Mouse (Mus musculus) CH12.LX (cell line): ENCODE data around the gene Tigd2.

Experiments used
- CTCF ChIP-seq, 2 experiments: IDR thresholded peaks in 1 of 2; conservative IDR thresholded peaks in 1 of 2; 2 replicates each; pipeline ENCODE4 v1.5.1; 2011 to 2012; ENCODE audit warnings: low read depth in 2 of 2, low read length in 2 of 2, improper control_type of control experiment in 1 of 2, inconsistent platforms in 1 of 2, mild to moderate bottlenecking in 1 of 2, moderate library complexity in 1 of 2
- EP300 ChIP-seq: IDR thresholded peaks from 2 replicates; pipeline ENCODE4 v1.6.1; 2011; ENCODE audit warnings: low read length, improper control_type of control experiment
- GABPA ChIP-seq: IDR thresholded peaks from 2 replicates; pipeline ENCODE4 v1.6.1; 2012; ENCODE audit warnings: low read depth, low read length, improper control_type of control experiment, inconsistent platforms; ENCODE audit not compliant: insufficient replicate concordance
- JUND ChIP-seq: conservative IDR thresholded peaks from 2 replicates; pipeline ENCODE4 v1.6.1; 2011; ENCODE audit warnings: low read depth, low read length, improper control_type of control experiment
- MAFK ChIP-seq: IDR thresholded peaks from 2 replicates; pipeline ENCODE4 v1.6.1; 2011; ENCODE audit warnings: low read length, improper control_type of control experiment; ENCODE audit not compliant: insufficient replicate concordance
- MEF2A ChIP-seq: IDR thresholded peaks from 2 replicates; pipeline ENCODE4 v1.6.1; 2014; ENCODE audit warnings: low read depth, mild to moderate bottlenecking, inconsistent platforms, low read length, improper control_type of control experiment, borderline replicate concordance
- NRF1 ChIP-seq: IDR thresholded peaks from 2 replicates; pipeline ENCODE4 v1.6.1; 2014; ENCODE audit warnings: low read depth, mild to moderate bottlenecking, inconsistent platforms, low read length, improper control_type of control experiment, moderate library complexity
- POLR2A ChIP-seq: IDR thresholded peaks from 2 replicates; pipeline ENCODE4 v1.6.1; 2011; ENCODE audit warnings: low read depth, mild to moderate bottlenecking, improper control_type of control experiment, low read length
- POLR2AphosphoS2 ChIP-seq: IDR thresholded peaks from 2 replicates; pipeline ENCODE4 v1.6.1; 2011; ENCODE audit warnings: low read depth, low read length, improper control_type of control experiment
- RAD21 ChIP-seq: IDR thresholded peaks from 2 replicates; pipeline ENCODE4 v1.6.1; 2011; ENCODE audit warnings: low read depth, mild to moderate bottlenecking, low read length, improper control_type of control experiment, moderate library complexity
- UBTF ChIP-seq: IDR thresholded peaks from 2 replicates; pipeline ENCODE4 v1.6.1; 2012; ENCODE audit warnings: low read depth, mild to moderate bottlenecking, inconsistent platforms, low read length, improper control_type of control experiment, moderate library complexity
- USF2 ChIP-seq: conservative IDR thresholded peaks from 2 replicates; pipeline ENCODE4 v1.6.1; 2011; ENCODE audit warnings: low read depth, low read length, improper control_type of control experiment

DNA sequence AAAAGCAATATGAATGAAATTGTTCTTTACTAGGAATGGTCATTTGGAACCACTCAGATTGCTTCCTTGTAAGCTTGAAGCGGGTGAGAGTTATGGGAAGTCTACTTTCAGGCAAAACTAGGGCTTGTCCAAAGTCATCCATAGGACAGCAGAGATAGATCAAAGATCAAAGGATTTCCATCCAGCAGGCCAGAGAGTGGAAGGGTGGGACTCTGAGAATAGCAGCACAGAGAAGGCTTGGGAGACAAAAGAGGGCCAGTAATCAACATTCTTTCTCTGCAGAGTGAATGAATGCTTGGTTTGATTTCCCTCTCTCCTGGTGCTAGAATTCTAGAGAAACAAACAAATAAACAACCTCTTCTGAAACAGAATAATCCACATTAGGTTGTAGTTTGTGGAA, 1.1 kb upstream of the Tigd2 start:
- TF ChIP-seq EP300 (no peak), POLR2A (no peak), MAFK (no peak), UBTF (no peak), MEF2A (no peak), CTCF (conservative IDR thresholded peaks at IDR 0.05 in 1 of 2, IDR thresholded peaks at IDR 0.05 in 1 of 2; ENCODE audit: low read depth in 2 of 2, low read length in 2 of 2) (no peak), NRF1 (no peak), POLR2AphosphoS2 (no peak), RAD21 (no peak), JUND (no peak), USF2 (no peak), GABPA (no peak)
